Mouse (Mus musculus) hindbrain, postnatal 0 days (tissue): ENCODE results near the gene Vmn1r53. TPM values are rescaled to one million over a fixed set of nuclear protein-coding genes. Genes with fewer than 3 reads are reported as not detected.
"Not testable (repeated sequence)": the region's sequence is repeated elsewhere in the genome, so short reads cannot be mapped to it uniquely, and the experiment has no call there.

ENCODE experiments used
- ATAC-seq: fragments of 200-750 bp; cut with Nextera tagmentation; 2 replicates; pipeline ENCODE4 v1.8.0; 2017; ENCODE audit warnings: mild to moderate bottlenecking, moderate TSS enrichment, moderate library complexity
- DNase-seq: peaks from one replicate; pipeline ENCODE4 v3.0.0-alpha.2; 2015; ENCODE audit warnings: low spot score
- H3K27ac ChIP-seq: fragments of 300-500 bp; sonication (generic); 2 replicates; pipeline ENCODE4 v1.5.1; 2014; ENCODE audit warnings: mild to moderate bottlenecking
- H3K27me3 ChIP-seq: fragments of 300-500 bp; sonication (generic); 2 replicates; pipeline ENCODE4 v1.6.1; 2014; ENCODE audit warnings: low read length, mixed read lengths; ENCODE audit not compliant: insufficient read depth
- H3K36me3 ChIP-seq: fragments of 300-500 bp; sonication (generic); 2 replicates; pipeline ENCODE4 v1.6.1; 2014; ENCODE audit warnings: low read length, mixed read lengths; ENCODE audit not compliant: insufficient read depth
- H3K4me1 ChIP-seq: fragments of 300-500 bp; sonication (generic); 2 replicates; pipeline ENCODE4 v1.6.1; 2014; ENCODE audit warnings: antibody characterized with exemption, low read length, mixed read lengths; ENCODE audit not compliant: insufficient read depth
- H3K4me2 ChIP-seq: fragments of 300-500 bp; sonication (generic); 2 replicates; pipeline ENCODE4 v1.6.1; 2014; ENCODE audit warnings: low read depth, mild to moderate bottlenecking, low read length, moderate library complexity, mixed read lengths
- H3K4me3 ChIP-seq: fragments of 300-500 bp; sonication (generic); 2 replicates; pipeline ENCODE4 v1.5.1; 2014; ENCODE audit warnings: low read length
- H3K9ac ChIP-seq: fragments of 300-500 bp; sonication (generic); replicated peaks from 2 replicates; pipeline ENCODE4 v1.6.1; 2014; ENCODE audit warnings: mild to moderate bottlenecking, low read length, moderate library complexity, mixed read lengths
- H3K9me3 ChIP-seq: fragments of 300-500 bp; sonication (generic); 2 replicates; pipeline ENCODE4 v1.6.1; 2016; ENCODE audit warnings: low read length, mixed read lengths
- CTCF ChIP-seq: IDR thresholded peaks from 2 replicates; pipeline ENCODE4 v1.5.1; 2016; ENCODE audit warnings: antibody characterized with exemption, control low read depth, low read depth
- WGBS: fragments of 180-500 bp; shearing (Covaris S2); extraction: QIAGEN DNeasy Blood & Tissue Kit; methylation state at CpG from one replicate; pipeline ENCODE4 v1.1.7; 2014; 5-methylcytosine and 5-hydroxymethylcytosine counted together
- polyA plus RNA-seq: library from polyadenylated mRNA; unstranded; fragments of >200 nt; fragmentation: Nextera tagmentation; extraction: Ambion mirVana; gene quantifications from 2 replicates; pipeline ENCODE4 v1.2.1, GENCODE M21; 2015
- total RNA-seq: library from RNA; depleted of rRNA; stranded (reverse); fragments of >200 nt; gene quantifications from 2 replicates; pipeline ENCODE4 v1.2.3, GENCODE M21; 2014; rRNA removed

Gene Vmn1r53
- 1.2 TPM in 1 of 2 replicates, not detected in the other for total RNA-seq
- polyA plus RNA-seq: not detected in 2 replicates

DNA sequence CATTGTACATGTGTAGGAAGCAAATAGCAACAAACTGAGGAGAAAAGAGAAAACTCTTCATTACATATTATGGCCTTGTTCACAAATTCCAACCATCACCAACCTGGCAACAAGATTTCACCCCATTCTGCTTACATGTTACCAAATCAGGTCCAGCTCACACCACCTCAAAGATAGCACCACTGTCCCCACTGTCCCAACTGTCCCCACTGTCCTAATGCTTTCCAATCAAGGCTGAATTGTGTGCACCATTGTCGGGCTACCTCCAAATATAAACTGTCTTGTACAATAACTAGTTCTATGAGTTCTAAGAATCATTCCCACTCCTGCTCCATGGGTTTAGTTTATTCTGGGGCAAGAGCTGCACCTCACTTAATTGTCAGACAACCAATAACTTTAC is at the start of gene Vmn1r53:
Gene Vmn1r53 (minus strand): TSS at position 101 of the 400 bp plus-strand sequence.
- no peak within 1 kb of the TSS for H3K4me2 ChIP-seq
- no peak for DNase-seq
- H3K9me3 ChIP-seq: no peaks in the 10 kb centered on the region
- no peaks in the 10 kb centered on the region for H3K36me3 ChIP-seq
- no peaks in the 10 kb centered on the region for H3K4me1 ChIP-seq
- no peak for ATAC-seq
- WGBS: 88% methylated on average over 1 of the region's 1 CpGs
- H3K9ac ChIP-seq: no peak within 1 kb of the TSS
- H3K27me3 ChIP-seq: no peaks in the 10 kb centered on the region
- no peak within 1 kb of the TSS for H3K27ac ChIP-seq
- TF ChIP-seq CTCF: no peak
- no peak within 1 kb of the TSS for H3K4me3 ChIP-seq

DNA sequence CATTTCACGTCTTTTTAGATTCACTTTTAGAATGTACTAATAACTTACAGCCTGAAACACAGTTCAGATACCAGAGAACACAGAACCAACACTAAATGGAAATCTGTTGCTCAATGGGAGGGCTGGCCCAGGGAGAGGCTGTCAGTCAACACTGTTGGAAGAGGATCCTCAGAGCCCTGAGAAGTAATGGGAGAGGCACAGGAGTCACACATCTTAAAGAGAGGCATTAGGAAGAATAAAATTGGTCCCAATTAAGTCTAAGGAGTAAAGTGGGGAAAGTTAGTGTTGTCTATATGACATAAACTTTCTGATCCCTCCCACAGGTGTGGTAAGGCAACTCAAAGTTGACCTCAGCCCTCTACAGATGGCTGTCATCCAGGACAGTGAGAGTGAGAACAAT is 21.8 kb upstream of the Vmn1r53 start, which contains the start of gene Vmn1r54:
Gene Vmn1r54 (plus strand): TSS at position 301 of the 400 bp plus-strand sequence.
- H3K27me3 ChIP-seq: no peaks in the 10 kb centered on the region
- H3K4me1 ChIP-seq: no peaks in the 10 kb centered on the region
- no peak within 1 kb of the TSS for H3K4me2 ChIP-seq
- H3K9me3 ChIP-seq: no peaks in the 10 kb centered on the region
- TF ChIP-seq CTCF: no peak
- no peak within 1 kb of the TSS for H3K4me3 ChIP-seq
- 77% methylated on average over 1 of the region's 1 CpGs for WGBS
- no peak within 1 kb of the TSS for H3K9ac ChIP-seq
- ATAC-seq (no peak), DNase-seq (no peak)
- no peak within 1 kb of the TSS for H3K27ac ChIP-seq
- no peaks in the 10 kb centered on the region for H3K36me3 ChIP-seq

DNA sequence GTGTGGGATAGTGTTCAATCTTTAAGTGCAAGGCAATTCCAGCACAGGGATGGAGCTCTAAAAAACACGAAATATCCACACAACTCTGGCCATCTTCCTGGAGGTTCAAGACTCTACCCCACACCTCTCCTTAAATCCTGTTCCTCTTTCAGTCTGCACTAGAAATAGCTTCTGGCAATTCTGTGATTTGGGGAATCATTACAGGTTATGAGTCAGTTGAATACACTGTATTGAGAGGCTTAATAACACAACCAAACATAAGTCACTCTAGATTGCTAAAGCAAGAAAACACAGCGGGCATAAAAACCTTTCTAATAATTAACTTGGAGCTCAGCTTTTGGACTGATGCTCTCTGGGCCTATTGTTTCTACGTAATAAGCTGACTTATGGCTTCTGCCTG is 19.8 kb upstream of the Vmn1r53 start:
- 80% methylated on average over 3 of the region's 3 CpGs for WGBS
- Histone ChIP-seq H3K27me3 (no peaks in the 10 kb centered on the region), H3K36me3 (no peaks in the 10 kb centered on the region), H3K9me3 (no peaks in the 10 kb centered on the region), H3K27ac (no peak overlapping the region), H3K4me3 (no peak overlapping the region), H3K4me2 (no peak overlapping the region), H3K9ac (no peak overlapping the region), H3K4me1 (no peaks in the 10 kb centered on the region)
- no peak for TF ChIP-seq CTCF
- ATAC-seq (no peak), DNase-seq (no peak)

DNA sequence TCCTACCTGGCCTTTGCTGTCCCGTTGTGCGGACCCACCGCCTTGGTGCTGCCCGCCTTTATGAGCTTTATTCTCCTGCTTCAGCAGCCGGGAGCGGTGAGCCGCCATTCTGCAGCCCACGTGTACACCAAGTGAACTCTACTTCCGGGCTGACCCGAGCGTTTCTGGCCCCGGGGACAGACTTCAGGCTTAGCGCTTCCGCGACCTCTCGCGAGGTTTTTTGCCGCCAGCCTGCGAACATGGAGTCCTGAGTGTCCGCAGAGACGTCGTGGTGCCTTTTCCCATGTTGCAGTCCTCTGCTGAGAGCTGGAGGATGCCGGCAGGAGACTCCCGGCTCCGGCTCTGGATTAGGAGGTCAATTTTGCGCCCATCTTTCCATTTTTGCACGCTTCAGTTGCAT is 8.4 kb upstream of the Vmn1r53 start:
- Histone ChIP-seq H3K9ac (no peak overlapping the region), H3K9me3 (no peaks in the 10 kb centered on the region), H3K4me2 (no peak overlapping the region), H3K4me3 (no peak overlapping the region), H3K36me3 (no peaks in the 10 kb centered on the region), H3K4me1 (no peaks in the 10 kb centered on the region), H3K27me3 (no peaks in the 10 kb centered on the region), H3K27ac (no peak overlapping the region)
- TF ChIP-seq CTCF: no peak
- no peak for DNase-seq
- ATAC-seq: no peak
- WGBS: 65% methylated on average over 27 of the region's 27 CpGs

DNA sequence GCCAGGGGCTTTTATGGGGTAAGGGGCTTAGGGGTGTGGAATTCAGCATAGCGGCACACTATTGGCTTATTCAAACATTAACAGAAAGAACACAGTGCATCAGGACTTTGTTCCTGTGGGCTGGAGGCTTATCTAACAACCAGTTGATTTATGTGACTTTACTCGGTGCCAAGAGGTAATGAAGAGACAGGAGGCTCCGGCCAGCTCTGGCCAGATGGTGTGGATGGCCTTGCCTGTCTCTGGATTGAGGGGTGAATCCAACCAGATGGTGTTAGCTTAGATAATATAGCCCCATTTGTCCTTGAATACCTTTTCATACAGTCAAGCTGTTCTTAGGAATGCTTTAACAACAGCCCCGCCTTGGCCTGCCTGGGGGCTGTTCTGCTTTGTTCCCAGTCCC is 7.9 kb upstream of the Vmn1r53 start:
- H3K27me3 ChIP-seq, H3K4me3 ChIP-seq, H3K9me3 ChIP-seq, H3K36me3 ChIP-seq, H3K9ac ChIP-seq, DNase-seq, H3K4me2 ChIP-seq, H3K4me1 ChIP-seq, H3K27ac ChIP-seq, ATAC-seq: not testable (repeated sequence)
- WGBS: 89% methylated on average over 4 of the region's 4 CpGs

DNA sequence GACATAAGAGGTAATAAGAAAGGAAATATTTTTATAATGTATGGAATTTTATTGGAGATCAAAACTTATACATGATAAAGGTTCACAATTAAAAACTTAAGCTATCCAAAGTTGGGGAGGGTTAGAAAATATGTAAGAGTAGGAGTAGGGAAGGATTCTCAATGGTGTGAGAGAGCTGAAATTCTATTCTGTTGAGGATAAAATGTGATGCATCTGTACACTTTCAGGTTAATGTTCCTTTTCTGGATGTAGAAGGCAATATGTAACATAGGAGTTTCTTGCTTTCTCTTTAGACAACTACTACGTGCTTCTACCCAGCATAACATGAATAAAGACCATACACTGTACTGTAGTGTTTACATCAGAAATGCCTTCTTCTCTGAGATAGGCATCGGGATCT is 21.7 kb downstream of the Vmn1r53 start, which contains the start of gene V1ra8:
Gene V1ra8 (plus strand): TSS at position 301 of the 400 bp plus-strand sequence.
- not testable (repeated sequence) for ATAC-seq, H3K27ac ChIP-seq, H3K4me3 ChIP-seq, H3K9me3 ChIP-seq, DNase-seq, H3K4me2 ChIP-seq, H3K9ac ChIP-seq, H3K27me3 ChIP-seq, H3K36me3 ChIP-seq, H3K4me1 ChIP-seq
- WGBS: 77% methylated on average over 2 of the region's 2 CpGs

DNA sequence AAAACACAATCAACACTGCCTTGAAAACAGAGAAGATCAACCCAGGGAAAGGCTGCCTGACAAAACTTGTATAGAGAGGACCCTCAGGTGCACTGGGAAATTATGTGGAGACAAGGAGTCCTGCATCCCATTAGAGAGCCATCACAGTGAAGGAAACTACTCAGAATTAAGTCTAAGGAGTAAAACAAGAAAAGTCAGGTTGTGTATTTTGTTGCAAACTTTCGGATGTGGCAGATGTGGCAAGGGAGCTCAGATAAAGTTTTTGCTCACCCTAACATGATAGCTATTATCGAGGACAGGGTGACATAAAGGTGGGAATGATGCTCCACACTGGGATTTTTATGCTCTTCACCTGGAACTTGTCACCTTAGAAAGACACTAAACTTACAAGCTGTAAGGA is 49.7 kb downstream of the Vmn1r53 start, which contains the start of gene Vmn1r52:
Gene Vmn1r52 (plus strand): TSS at position 301 of the 400 bp plus-strand sequence.
- DNase-seq (no peak), ATAC-seq (no peak)
- no peaks in the 10 kb centered on the region for H3K9me3 ChIP-seq
- H3K27me3 ChIP-seq: no peaks in the 10 kb centered on the region
- no peak within 1 kb of the TSS for H3K4me3 ChIP-seq
- 69% methylated on average over 2 of the region's 2 CpGs for WGBS
- H3K4me1 ChIP-seq: no peaks in the 10 kb centered on the region
- no peaks in the 10 kb centered on the region for H3K36me3 ChIP-seq
- H3K27ac ChIP-seq: no peak within 1 kb of the TSS
- no peak within 1 kb of the TSS for H3K4me2 ChIP-seq
- TF ChIP-seq CTCF: no peak
- H3K9ac ChIP-seq: no peak within 1 kb of the TSS

Other genes starting within 250 kb of the Vmn1r53 start
- gene Vmn1r47, start 208.3 kb downstream of the Vmn1r53 start, total RNA-seq: not detected in 2 replicates
- gene Vmn1r47, start 208.3 kb downstream of the Vmn1r53 start, polyA plus RNA-seq: not detected in 2 replicates
- not detected in 2 replicates for gene Vmn1r48, start 187.6 kb downstream of the Vmn1r53 start, total RNA-seq
- gene Vmn1r48, start 187.6 kb downstream of the Vmn1r53 start, polyA plus RNA-seq: not detected in 2 replicates
- gene Vmn1r49, start 145.9 kb downstream of the Vmn1r53 start, total RNA-seq: not detected in 2 replicates
- not detected in 2 replicates for gene Vmn1r49, start 145.9 kb downstream of the Vmn1r53 start, polyA plus RNA-seq
- gene Vmn1r50, start 123.0 kb downstream of the Vmn1r53 start, total RNA-seq: not detected in 2 replicates
- gene Vmn1r50, start 123.0 kb downstream of the Vmn1r53 start, polyA plus RNA-seq: not detected in 2 replicates
- not detected in 2 replicates for gene Vmn1r51, start 101.8 kb downstream of the Vmn1r53 start, total RNA-seq
- 0.06 TPM in 1 of 2 replicates, not detected in the other for gene Vmn1r51, start 101.8 kb downstream of the Vmn1r53 start, polyA plus RNA-seq
- gene Vmn1r52, start 49.6 kb downstream of the Vmn1r53 start, total RNA-seq: not detected in 2 replicates
- not detected in 2 replicates for gene Vmn1r52, start 49.6 kb downstream of the Vmn1r53 start, polyA plus RNA-seq
- not detected in 2 replicates for gene V1ra8, start 21.6 kb downstream of the Vmn1r53 start, total RNA-seq
- not detected in 2 replicates for gene V1ra8, start 21.6 kb downstream of the Vmn1r53 start, polyA plus RNA-seq
- not detected in 2 replicates for gene Vmn1r54, start 21.9 kb upstream of the Vmn1r53 start, total RNA-seq
- gene Vmn1r54, start 21.9 kb upstream of the Vmn1r53 start, polyA plus RNA-seq: not detected in 2 replicates
- gene BC048671, start 76.8 kb upstream of the Vmn1r53 start, total RNA-seq: not detected in 2 replicates
- not detected in 2 replicates for gene BC048671, start 76.8 kb upstream of the Vmn1r53 start, polyA plus RNA-seq
- 0.11 and 0.21 TPM in 2 replicates for gene Chst13, start 100.7 kb upstream of the Vmn1r53 start, total RNA-seq
- gene Chst13, start 100.7 kb upstream of the Vmn1r53 start, polyA plus RNA-seq: 0.20 and 0.35 TPM in 2 replicates
- 0.07 TPM in 1 of 2 replicates, not detected in the other for gene Uroc1, start 108.8 kb upstream of the Vmn1r53 start, total RNA-seq
- gene Uroc1, start 108.8 kb upstream of the Vmn1r53 start, polyA plus RNA-seq: 0.04 TPM in 1 of 2 replicates, not detected in the other
- gene Zxdc, start 145.1 kb upstream of the Vmn1r53 start, total RNA-seq: 45.7 and 49.7 TPM in 2 replicates
- gene Zxdc, start 145.1 kb upstream of the Vmn1r53 start, polyA plus RNA-seq: 7.4 and 7.8 TPM in 2 replicates
- 4.2 and 29.4 TPM in 2 replicates for gene Cfap100, start 204.4 kb upstream of the Vmn1r53 start, total RNA-seq
- 8.2 and 9.9 TPM in 2 replicates for gene Cfap100, start 204.4 kb upstream of the Vmn1r53 start, polyA plus RNA-seq
- gene Klf15, start 238.1 kb upstream of the Vmn1r53 start, total RNA-seq: 43.2 and 56.4 TPM in 2 replicates
- 26.6 and 29.6 TPM in 2 replicates for gene Klf15, start 238.1 kb upstream of the Vmn1r53 start, polyA plus RNA-seq